Mouse (Mus musculus): ENCODE results near the gene Tirap.

- no peak for TF ChIP-seq CTCF (IDR thresholded peaks at IDR 0.05; ENCODE audit: control insufficient read depth, insufficient read depth, insufficient read length)
- no peak for TF ChIP-seq MYOG (IDR thresholded peaks at IDR 0.05; ENCODE audit: control insufficient read depth, extremely low read depth, insufficient read length)
- TF ChIP-seq MYOD1 (IDR thresholded peaks at IDR 0.05; ENCODE audit: control insufficient read depth, insufficient read length, low read depth): no peak
Observed at GRCm38 (mm10) chr9:35160662-35161061, 39.4 kb downstream of the Tirap start.

Measured in C2C12 (cell line).